ENCODE assay signal across 11 mouse cellular contexts in the genomic region with DNA sequence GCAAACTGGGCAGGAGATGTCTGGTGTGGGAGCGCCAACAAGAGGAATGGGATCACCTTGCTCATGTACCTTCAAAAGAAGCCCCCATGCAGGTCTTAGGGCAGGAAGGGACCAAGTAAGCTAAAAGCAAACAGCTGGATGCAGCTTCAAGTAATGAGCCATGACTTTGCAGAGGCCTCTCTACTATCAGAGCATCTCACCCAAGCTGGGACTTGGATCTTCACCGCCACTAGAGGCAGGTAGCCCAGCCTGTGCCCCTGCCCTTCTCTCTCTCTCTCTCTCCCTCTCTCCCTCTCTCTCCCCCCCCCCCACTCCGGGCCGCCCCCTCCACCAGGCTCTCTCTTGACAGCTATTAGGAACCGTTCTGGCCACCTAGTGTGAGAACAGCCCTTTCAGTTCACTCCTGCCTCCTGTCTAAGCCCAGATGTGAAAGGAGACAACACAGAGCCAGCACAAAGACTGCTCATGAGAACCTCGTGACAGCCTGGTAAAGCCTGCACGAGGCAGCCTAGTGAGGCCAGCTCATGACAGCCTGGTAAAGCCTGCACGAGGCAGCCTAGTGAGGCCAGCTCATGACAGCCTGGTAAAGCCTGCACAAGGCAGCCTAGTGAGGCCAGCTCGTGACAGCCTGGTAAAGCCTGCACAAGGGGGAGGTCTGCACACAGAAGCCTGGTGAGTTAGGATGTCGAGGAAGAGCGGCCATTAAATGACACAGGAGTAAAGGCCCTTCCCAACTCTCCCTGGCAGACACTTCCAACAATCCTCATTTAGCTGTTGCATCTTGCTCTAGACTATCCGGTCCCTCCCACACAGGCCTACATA.
DNase-seq lines count a peak whose midpoint lies in the region; ATAC-seq lines count a peak whose summit lies in the region.
"Had no signal": no experiment of that assay in that cellular context is flagged by ENCODE, and none has a peak within 500 bp of the region (broad histone marks: within the 10 kb centered on the region; RNA-seq: fewer than 3 reads in every experiment).

No protein-coding gene starts in this region.

- H3K9ac ChIP-seq in liver, embryonic 11.5 days (ENCODE audit: low read depth, low read length), result no peak overlapping the region
- H3K9ac ChIP-seq in embryonic facial prominence, embryonic 13.5 days, result no peak overlapping the region
- no peak overlapping the region; the same call in 1 of the 2 replicates for H3K9ac ChIP-seq in hindbrain, embryonic 13.5 days
- H3K9ac ChIP-seq in midbrain, embryonic 15.5 days, result no peak overlapping the region

- no peak overlapping the region for H3K4me3 ChIP-seq in liver, embryonic 11.5 days (ENCODE audit: low read depth, low read length)
- H3K4me3 ChIP-seq in embryonic facial prominence, embryonic 13.5 days, result no peak overlapping the region
- H3K4me3 ChIP-seq in hindbrain, embryonic 13.5 days, result no peak overlapping the region
- H3K4me3 ChIP-seq in midbrain, embryonic 15.5 days, result no peak overlapping the region
- H3K4me3 ChIP-seq: left cerebral cortex, adult 2 months had no signal

- H3K27me3 ChIP-seq in liver, embryonic 11.5 days (replicated peaks; ENCODE audit: control insufficient read depth, insufficient read depth, low read length), result peaks cover 15% of the 10 kb centered on the region; the same call in 1 of the 2 replicates
- H3K27me3 ChIP-seq in embryonic facial prominence, embryonic 13.5 days, result peaks cover 9% of the 10 kb centered on the region; the same call in 1 of the 2 replicates
- peaks cover 25% of the 10 kb centered on the region for H3K27me3 ChIP-seq in hindbrain, embryonic 13.5 days
- 0 out of 2 replicates have a peak, but pooled peaks cover 4% of the 10 kb centered on the region for H3K27me3 ChIP-seq in midbrain, embryonic 15.5 days (replicated peaks)

- H3K9me3 ChIP-seq in liver, embryonic 11.5 days (ENCODE audit: control insufficient read depth, low read length), result no peaks in the 10 kb centered on the region
- H3K9me3 ChIP-seq in embryonic facial prominence, embryonic 13.5 days, result no peaks in the 10 kb centered on the region
- no peaks in the 10 kb centered on the region for H3K9me3 ChIP-seq in hindbrain, embryonic 13.5 days
- no peaks in the 10 kb centered on the region for H3K9me3 ChIP-seq in midbrain, embryonic 15.5 days
- H3K9me3 ChIP-seq: G1E had no signal

- no peak for ATAC-seq in liver, embryonic 11.5 days (replicated peaks; ENCODE audit: low FRiP score)
- ATAC-seq in embryonic facial prominence, embryonic 13.5 days (ENCODE audit: insufficient number of reproducible peaks, insufficient read depth, low FRiP score, low TSS enrichment, low read depth), result no peak
- ATAC-seq in hindbrain, embryonic 13.5 days (ENCODE audit: low FRiP score), result no peak
- peak; percentile 16 for ATAC-seq in midbrain, embryonic 15.5 days (replicated peaks)
- no peak for ATAC-seq in erythroid progenitor cell, adult 5-6 weeks (replicated peaks; ENCODE audit: low FRiP score, poor library complexity, severe bottlenecking)

- peak overlapping the region; percentile 57 for H3K27ac ChIP-seq in liver, embryonic 11.5 days (ENCODE audit: low read depth, low read length)
- peak overlapping the region; percentile 65 for H3K27ac ChIP-seq in embryonic facial prominence, embryonic 13.5 days
- peak overlapping the region; percentile 49 for H3K27ac ChIP-seq in hindbrain, embryonic 13.5 days
- H3K27ac ChIP-seq in midbrain, embryonic 15.5 days, result peak overlapping the region; percentile 65
- H3K27ac ChIP-seq: left cerebral cortex, adult 2 months had no signal

- H3K36me3 ChIP-seq in liver, embryonic 11.5 days (ENCODE audit: control insufficient read depth, insufficient read depth, low read length), result no peaks in the 10 kb centered on the region
- no peaks in the 10 kb centered on the region for H3K36me3 ChIP-seq in embryonic facial prominence, embryonic 13.5 days
- H3K36me3 ChIP-seq in hindbrain, embryonic 13.5 days, result no peaks in the 10 kb centered on the region
- no peaks in the 10 kb centered on the region for H3K36me3 ChIP-seq in midbrain, embryonic 15.5 days (replicated peaks)
- H3K36me3 ChIP-seq: G1E had no signal

- H3K4me1 ChIP-seq in liver, embryonic 11.5 days (replicated peaks; ENCODE audit: control insufficient read depth, insufficient read depth, low read length), result peaks cover 37% of the 10 kb centered on the region
- peaks cover 60% of the 10 kb centered on the region for H3K4me1 ChIP-seq in embryonic facial prominence, embryonic 13.5 days
- peaks cover 63% of the 10 kb centered on the region for H3K4me1 ChIP-seq in hindbrain, embryonic 13.5 days (replicated peaks)
- H3K4me1 ChIP-seq in midbrain, embryonic 15.5 days, result peaks cover 62% of the 10 kb centered on the region

- no peak for DNase-seq in liver, embryonic 11.5 days (ENCODE audit: low spot score)
- no peak for DNase-seq in liver
- DNase-seq in right cerebral cortex, postnatal 36 days (ENCODE audit: low spot score in 2 of 2), result no peak
- no peak for DNase-seq in right cerebral cortex, postnatal 10 days (ENCODE audit: low spot score in 2 of 2)
- DNase-seq: right cerebral cortex, postnatal 4 days had no signal

- no peak overlapping the region for H3K4me2 ChIP-seq in liver, embryonic 11.5 days
- no peak overlapping the region for H3K4me2 ChIP-seq in embryonic facial prominence, embryonic 13.5 days
- no peak overlapping the region for H3K4me2 ChIP-seq in hindbrain, embryonic 13.5 days
- H3K4me2 ChIP-seq in midbrain, embryonic 15.5 days, result no peak overlapping the region

- 58% methylated on average over 12 of the region's 12 CpGs for WGBS in liver, embryonic 11.5 days
- 41% methylated on average over 12 of the region's 12 CpGs for WGBS in embryonic facial prominence, embryonic 13.5 days
- 25% methylated on average over 11 of the region's 12 CpGs for WGBS in hindbrain, embryonic 13.5 days
- WGBS in midbrain, embryonic 15.5 days, result 22% methylated on average over 12 of the region's 12 CpGs
